Mouse (Mus musculus) left cerebral cortex, postnatal 4 days (tissue): ENCODE data around the gene P3h2. TPM values are rescaled to one million over a fixed set of nuclear protein-coding genes. Genes with fewer than 3 reads are reported as not detected.

Experiments used
- DNase-seq: peaks from one replicate; pipeline ENCODE4 v3.0.0-alpha.2; 2022
- intact Hi-C: fragments of 180-260 bp; cut with DNase I; formaldehyde crosslinking; loops from one replicate; pipeline ENCODE4 v1.15.1; 2025
- total RNA-seq, 2 experiments: library from RNA; stranded (reverse); gene quantifications; 2 replicates each; pipeline ENCODE4 v1.2.3; 2021

The P3h2 gene
- total RNA-seq = 1 to 10 TPM; 1.8 to 2.5 TPM

- peak; percentile 44 for DNase-seq
- intact Hi-C loops = no loop called here
Observed at GRCm38 (mm10) chr16:26105115-26105974, at the start of gene P3h2. P3h2 (minus strand) TSS chr16:26105784.

GRCm38 (mm10) chr16:26152258-26152657 lies 46.7 kb upstream of the P3h2 start:
- no peak for DNase-seq
- intact Hi-C loops = no loop called here

DNA sequence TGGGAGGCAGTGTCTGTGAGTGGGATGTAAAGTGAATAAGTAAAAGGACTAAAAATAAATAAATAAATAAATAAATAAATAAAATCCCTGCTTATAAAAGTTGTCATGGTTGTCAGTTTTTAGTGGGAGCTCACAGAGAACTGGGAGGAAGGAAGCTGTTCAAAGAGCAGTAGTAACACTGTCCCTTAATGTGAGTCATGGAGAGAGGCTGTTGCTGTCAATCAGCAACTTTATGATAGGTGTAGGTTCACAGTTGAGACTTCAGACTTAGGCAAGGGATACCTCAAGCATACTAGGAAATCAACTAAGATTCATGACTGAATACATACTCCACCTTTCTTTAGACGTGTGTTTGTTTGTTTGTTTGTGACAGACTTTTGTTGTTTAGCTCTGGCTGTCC lies 45.4 kb upstream of the P3h2 start:
- no peak for DNase-seq
- intact Hi-C loops = no loop called here

DNA sequence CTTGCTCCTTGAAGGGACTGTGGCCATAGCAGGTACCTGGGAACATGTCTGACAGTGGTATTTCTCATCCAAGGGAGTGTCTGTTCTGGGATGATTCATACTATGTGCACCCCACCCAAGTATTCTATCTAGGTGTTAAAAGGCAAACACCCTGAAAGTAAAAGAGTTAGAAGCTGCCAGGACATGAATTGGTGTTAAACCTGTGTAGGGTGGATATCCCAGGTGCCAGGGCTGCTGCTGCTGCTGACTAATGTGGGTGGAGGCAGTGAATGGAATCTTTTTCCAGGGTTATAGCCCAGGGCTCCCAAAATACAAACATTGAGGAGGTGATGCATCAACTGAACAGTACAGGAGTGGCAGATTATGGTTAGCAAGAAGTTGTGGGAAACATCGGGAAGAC lies 41.3 kb upstream of the P3h2 start:
- intact Hi-C loops = no loop called here
- no peak for DNase-seq

- intact Hi-C loops = no loop called here
Observed at GRCm38 (mm10) chr16:26131126-26131525, 25.5 kb upstream of the P3h2 start.

DNA sequence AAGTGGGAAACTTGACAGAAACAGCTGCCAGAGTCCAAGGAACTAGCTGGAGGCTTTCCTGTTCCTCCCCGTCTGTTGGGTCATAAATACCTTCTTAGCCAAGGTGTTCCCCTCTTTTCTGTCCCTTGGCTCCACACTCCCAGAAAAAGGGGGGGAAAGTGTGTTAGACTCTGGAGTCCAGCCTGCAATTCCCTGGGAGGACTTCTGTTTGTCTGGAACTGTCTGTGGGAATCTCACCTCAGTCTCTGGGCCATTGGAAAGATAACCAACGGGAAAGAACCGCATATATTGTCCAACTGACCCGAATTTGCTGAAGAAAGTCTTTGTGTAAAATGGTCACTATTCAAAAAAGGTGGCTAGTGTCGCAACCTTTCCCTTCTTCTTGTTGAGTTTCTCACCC lies 1.0 kb upstream of the P3h2 start:
- intact Hi-C loops = no loop called here
- no peak for DNase-seq

More at GRCm38 (mm10) chr16:26131126-26131525, 25.5 kb upstream of the P3h2 start:
- DNase-seq = no peak

- no peak for DNase-seq
- intact Hi-C loops = no loop called here
Observed at GRCm38 (mm10) chr16:26106041-26106617, 545 bp upstream of the P3h2 start.

- intact Hi-C loops = no loop called here
- DNase-seq = no peak
Observed at GRCm38 (mm10) chr16:26104274-26104673, 1.3 kb downstream of the P3h2 start.

- no peak for DNase-seq
- intact Hi-C loops = no loop called here
Observed at GRCm38 (mm10) chr16:26102856-26103255, 2.7 kb downstream of the P3h2 start.

DNA sequence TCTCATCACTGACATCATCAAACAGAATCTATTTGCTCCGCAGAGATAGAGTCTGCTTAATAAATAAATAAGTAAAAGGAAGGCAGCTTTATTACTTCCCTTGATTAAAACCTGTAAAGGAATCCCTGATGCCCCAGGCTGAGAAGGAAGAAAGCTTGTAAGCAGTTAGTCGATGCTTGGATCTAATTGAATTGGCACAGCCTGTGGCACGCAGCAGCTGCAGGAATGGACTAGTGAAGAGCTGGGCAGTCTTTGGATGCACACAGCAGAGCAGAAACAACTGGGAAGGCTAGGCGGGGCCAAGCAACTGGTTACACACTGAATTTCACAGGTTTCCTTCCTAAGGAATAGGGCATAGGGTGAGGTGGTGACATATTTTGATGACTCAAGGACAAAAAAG lies 5.4 kb downstream of the P3h2 start:
- DNase-seq = peak; percentile 8
- intact Hi-C loops = no loop called here

DNA sequence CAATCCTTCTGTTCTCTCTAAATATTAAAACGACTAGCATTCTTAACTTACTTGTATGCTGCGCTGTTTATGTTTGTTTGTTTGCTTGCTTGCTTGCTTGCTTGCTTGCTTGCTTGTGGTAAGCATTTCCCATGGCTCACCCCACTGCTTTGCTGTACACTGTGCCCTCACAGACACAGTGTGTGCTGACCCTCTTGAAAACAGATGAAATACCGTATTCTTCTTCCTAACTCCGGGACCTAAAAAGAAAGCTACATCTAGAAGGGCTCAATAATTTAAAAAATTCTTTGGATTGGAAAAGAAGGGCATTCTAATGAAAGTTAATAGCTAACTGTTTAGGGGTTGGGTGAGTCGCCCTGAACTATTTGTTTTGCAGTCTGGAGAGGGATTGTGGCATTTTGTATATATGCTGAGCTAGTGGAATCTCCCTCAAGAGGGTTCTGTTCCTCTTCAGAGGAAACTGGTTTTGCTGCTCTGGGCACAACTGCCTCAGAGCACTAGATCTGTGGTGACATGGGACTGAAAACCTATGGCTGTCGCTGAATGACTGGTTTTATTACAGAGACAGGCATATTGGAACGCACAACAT lies 9.8 kb downstream of the P3h2 start:
- intact Hi-C loops = no loop called here
- DNase-seq = no peak

DNA sequence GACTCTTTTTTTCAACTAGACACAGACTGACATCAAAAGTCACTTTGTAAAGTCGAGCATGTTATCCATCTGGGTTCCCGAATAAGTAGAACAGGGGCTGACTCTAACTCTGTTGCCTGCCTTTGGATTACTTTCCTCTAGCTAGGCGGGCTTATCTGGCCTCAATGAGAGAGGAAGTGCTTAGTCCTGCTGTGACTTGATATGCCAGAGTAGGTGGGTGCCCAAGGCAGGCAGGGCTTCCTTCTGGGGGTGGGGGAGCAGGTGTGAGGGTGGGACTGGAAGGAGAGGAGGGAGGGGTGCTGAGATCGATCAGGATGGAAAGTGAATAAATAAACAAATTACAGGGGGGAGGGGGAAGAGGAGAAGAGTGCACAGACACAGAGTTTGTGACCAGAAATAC lies 11.7 kb downstream of the P3h2 start:
- no peak for DNase-seq
- intact Hi-C loops = no loop called here

DNA sequence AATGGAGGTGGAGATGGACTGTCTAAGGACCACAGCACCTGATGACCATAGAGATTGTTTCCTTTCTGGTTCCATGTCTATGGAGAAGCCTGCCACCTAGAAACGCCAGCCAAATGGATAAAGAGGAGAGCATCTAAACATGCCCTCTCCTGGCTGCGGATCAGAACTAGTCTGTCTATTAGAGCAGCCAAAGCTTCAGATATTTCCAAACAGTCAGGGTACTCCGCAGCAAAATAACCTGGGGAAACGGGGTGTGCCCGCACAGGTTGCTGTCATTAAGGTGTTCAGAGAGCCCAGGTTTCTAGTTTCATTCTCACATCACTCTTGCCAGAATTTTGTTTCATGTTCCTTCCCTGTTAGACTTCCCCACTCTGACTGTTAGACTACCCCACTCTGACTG lies 16.6 kb downstream of the P3h2 start:
- no peak for DNase-seq
- intact Hi-C loops = no loop called here

- no peak for DNase-seq
- intact Hi-C loops = no loop called here
Observed at GRCm38 (mm10) chr16:26088240-26088639, 17.3 kb downstream of the P3h2 start.

DNA sequence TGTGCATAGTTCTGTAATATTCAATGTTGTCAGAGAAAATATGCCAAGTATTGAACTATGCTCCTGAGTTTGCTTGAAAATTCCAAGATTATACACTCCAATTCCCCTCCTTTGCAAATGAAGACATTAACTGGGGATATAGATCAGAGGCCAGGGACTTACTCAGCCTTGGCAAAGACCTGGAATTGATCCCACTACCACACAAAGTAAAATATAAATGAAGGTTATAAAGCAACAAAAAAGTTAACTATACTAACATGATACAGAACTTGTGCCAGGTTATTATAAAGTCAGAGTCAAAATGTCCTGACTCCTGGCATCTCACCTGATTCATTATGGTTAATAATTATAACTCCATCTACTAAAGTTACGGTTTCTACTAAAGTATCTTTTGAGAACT lies 18.6 kb downstream of the P3h2 start:
- no peak for DNase-seq
- intact Hi-C loops = no loop called here

DNA sequence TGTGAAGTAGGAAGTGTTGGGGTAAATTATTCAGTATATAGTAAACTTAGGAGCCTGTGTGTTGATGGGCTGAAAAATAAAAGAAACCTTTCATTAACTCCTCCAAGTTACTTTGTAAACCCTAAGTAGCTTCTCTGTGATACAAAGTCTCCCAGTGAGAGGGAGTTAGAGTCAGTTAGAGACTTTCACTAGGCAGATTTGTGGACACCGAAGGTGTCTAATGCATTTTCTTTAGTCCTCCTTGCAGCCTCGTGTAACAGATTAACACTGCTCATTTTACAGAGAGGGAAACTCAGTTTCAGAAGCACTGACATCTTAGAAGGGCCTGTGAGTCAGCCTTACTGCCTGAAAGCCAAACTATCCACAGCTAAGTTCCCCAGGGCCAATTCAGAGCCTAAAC lies 20.4 kb downstream of the P3h2 start:
- DNase-seq = no peak
- intact Hi-C loops = no loop called here

DNA sequence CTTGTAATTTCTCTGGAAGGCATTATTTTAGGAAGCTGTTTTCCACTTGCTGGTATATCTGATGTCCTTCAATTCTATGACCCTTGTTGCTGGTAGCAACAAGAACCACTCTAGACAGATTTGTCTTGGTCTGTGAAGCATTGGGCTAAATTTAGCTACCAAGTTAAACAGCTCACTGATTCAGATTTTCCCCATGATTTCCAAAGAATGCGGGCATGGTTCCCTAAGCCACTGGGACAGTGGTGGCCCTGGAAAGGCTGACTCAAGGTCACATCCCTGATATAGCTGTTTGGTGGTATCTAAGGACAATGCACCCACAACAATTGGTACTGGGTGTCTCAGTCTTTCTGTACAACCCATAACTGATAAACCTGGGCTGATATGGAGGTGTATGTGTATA lies 22.8 kb downstream of the P3h2 start:
- no peak for DNase-seq
- intact Hi-C loops = no loop called here

DNA sequence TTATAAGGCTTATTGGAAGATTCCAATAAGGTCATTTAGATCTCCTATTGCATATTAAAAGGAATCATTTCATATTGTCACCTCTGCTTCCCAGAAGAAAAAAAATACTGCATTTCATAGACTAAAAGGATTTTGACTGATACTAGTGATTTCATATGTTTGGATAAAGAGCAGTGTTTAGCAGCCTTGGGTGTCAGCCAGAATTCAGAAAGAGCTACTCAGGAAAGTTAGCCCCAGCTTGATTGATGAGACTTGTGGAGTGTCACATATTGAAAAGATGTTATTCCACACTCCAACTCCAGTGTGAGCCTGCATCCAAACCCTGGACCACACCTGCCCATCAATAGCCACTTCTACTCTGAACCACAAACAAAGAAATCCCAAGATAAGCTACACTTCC lies 23.2 kb downstream of the P3h2 start:
- no peak for DNase-seq
- intact Hi-C loops = no loop called here

DNA sequence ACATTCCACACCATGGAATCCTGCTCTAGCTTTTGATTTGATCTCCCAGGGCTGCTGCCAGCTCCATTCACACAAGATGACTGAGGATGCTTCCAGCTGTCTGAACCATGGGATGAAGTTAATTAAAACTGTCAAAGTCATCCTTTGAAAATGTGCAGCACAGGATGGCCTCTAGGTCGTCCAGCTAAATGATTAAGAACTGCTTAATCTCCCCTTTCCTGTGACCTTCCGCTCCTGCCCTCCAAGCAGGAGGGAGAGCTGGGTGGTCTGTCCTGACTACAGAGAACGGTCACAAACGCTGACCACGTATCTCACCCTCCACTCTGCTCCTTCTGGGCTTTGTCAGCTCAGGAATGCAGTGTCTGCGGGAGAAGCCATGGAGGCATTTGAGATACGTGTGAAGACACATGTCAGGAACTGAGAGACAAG lies 26.6 kb downstream of the P3h2 start:
- intact Hi-C loops = no loop called here
- DNase-seq = no peak

- intact Hi-C loops = no loop called here
- no peak for DNase-seq
Observed at GRCm38 (mm10) chr16:26078100-26078422, 27.5 kb downstream of the P3h2 start.

DNA sequence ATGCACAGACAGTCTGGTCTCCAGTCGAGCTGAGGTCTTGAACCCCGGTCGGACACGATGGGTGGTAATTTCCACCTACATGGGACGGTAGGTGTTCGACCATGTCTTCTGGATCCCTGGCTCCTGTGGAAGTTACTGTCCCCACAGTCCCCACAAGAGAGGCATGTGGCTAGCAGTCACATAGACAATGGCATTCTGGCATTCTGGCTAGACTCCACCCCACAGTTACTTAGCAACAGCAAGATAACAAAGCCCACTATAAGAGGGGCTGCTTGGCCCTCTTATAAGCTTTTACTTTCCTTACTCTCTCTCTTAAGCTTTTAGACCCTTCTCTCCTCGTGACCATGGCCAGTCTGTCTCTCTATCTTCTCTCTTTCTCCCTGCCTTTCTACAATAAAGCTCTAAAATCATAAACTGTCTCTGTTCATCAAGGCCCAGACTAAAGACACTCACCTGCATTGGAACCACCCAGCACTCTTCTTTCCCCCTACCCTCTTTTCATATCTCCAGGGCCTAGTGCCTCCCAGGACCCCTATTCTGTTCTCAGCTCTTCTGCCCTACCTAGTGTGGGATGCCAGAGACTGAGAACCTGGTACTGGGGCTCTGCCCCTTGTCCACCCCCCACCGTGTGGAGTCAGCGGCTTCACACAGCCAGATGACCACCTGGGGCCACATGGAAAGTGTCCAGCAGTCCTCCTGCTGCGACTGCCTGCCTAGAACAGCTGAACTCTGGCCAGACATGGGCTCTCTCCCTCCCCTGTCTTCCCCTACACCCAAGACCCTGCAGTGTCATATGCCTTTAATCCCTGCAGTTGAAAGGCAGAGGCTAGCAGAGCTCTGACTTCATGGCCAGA lies 28.1 kb downstream of the P3h2 start:
- peak; percentile 31 for DNase-seq
- intact Hi-C loops = no loop called here
